Mouse (Mus musculus): Measurements from ENCODE around the gene Dtwd1.

- TF ChIP-seq CTCF (IDR thresholded peaks at IDR 0.05; ENCODE audit: low read depth): no peak
- no peak for TF ChIP-seq EP300 (IDR thresholded peaks at IDR 0.05; ENCODE audit: low read depth)
These were observed 40.2 kb downstream of the Dtwd1 start for GRCm38 (mm10) chr2:126192129-126192528.

Measured in heart, postnatal 0 days (tissue).